Mouse (Mus musculus) kidney, embryonic 16.5 days (tissue): ENCODE data around the gene Ston1. TPM values are rescaled to one million over a fixed set of nuclear protein-coding genes. Genes with fewer than 3 reads are reported as not detected.

ENCODE experiments used
- ATAC-seq: fragments of 200-750 bp; cut with Nextera tagmentation; 2 replicates; pipeline ENCODE4 v1.8.0; 2017; ENCODE audit warnings: moderate TSS enrichment; ENCODE audit not compliant: low FRiP score, low TSS enrichment
- H3K27ac ChIP-seq: fragments of 300-500 bp; sonication (generic); 2 replicates; pipeline ENCODE4 v1.5.1; 2014; ENCODE audit warnings: low read length
- H3K27me3 ChIP-seq: fragments of 300-500 bp; sonication (generic); 2 replicates; pipeline ENCODE4 v1.6.1; 2014; ENCODE audit warnings: low read length, control low read depth, mixed read lengths; ENCODE audit not compliant: insufficient read depth
- H3K36me3 ChIP-seq: fragments of 300-500 bp; sonication (generic); 2 replicates; pipeline ENCODE4 v1.6.1; 2014; ENCODE audit warnings: low read length, control low read depth, mixed read lengths; ENCODE audit not compliant: insufficient read depth
- H3K4me1 ChIP-seq: fragments of 300-500 bp; sonication (generic); 2 replicates; pipeline ENCODE4 v1.6.1; 2014; ENCODE audit warnings: low read length, control low read depth, mixed read lengths; ENCODE audit not compliant: insufficient read depth
- H3K4me2 ChIP-seq: fragments of 300-500 bp; sonication (generic); replicated peaks from 2 replicates; pipeline ENCODE4 v1.6.1; 2014; ENCODE audit warnings: low read depth, low read length
- H3K4me3 ChIP-seq: fragments of 300-500 bp; sonication (generic); 2 replicates; pipeline ENCODE4 v1.5.1; 2014; ENCODE audit warnings: mild to moderate bottlenecking, low read length
- H3K9ac ChIP-seq: fragments of 300-500 bp; sonication (generic); replicated peaks from 2 replicates; pipeline ENCODE4 v1.6.1; 2014; ENCODE audit warnings: low read length
- H3K9me3 ChIP-seq: fragments of 300-500 bp; sonication (generic); 2 replicates; pipeline ENCODE4 v1.6.1; 2016; ENCODE audit warnings: low read length, control low read depth
- WGBS: fragments of 180-500 bp; shearing (Covaris S2); extraction: QIAGEN DNeasy Blood & Tissue Kit; methylation state at CpG from one replicate; pipeline ENCODE4 v1.1.7; 2014; 5-methylcytosine and 5-hydroxymethylcytosine counted together
- polyA plus RNA-seq: library from polyadenylated mRNA; unstranded; fragments of >200 nt; fragmentation: Nextera tagmentation; extraction: Ambion mirVana; gene quantifications from 2 replicates; pipeline ENCODE4 v1.2.1, GENCODE M21; 2015

The Ston1 gene
- polyA plus RNA-seq, 1 experiment from 2014 or later = 6.3 TPM

GRCm38 (mm10) chr17:88558168-88558842, 39.2 kb upstream of the Ston1 start:
- Histone ChIP-seq H3K4me3 (no peak overlapping the region), H3K9me3 (no peaks in the 10 kb centered on the region), H3K9ac (no peak overlapping the region), H3K27ac (no peak overlapping the region), H3K4me1 (no peaks in the 10 kb centered on the region), H3K36me3 (peaks cover 29% of the 10 kb centered on the region; the same call in 1 of the 2 replicates), H3K27me3 (no peaks in the 10 kb centered on the region), H3K4me2 (no peak overlapping the region)
- WGBS = 46% methylated on average over 13 of the region's 13 CpGs
- peak; percentile 78; the same call in 1 of the 2 replicates for ATAC-seq

GRCm38 (mm10) chr17:88563611-88564010, 33.9 kb upstream of the Ston1 start:
- Histone ChIP-seq H3K9me3 (no peaks in the 10 kb centered on the region), H3K36me3 (peaks cover 21% of the 10 kb centered on the region), H3K27ac (peak overlapping the region; percentile 43; the same call in 1 of the 2 replicates), H3K27me3 (no peaks in the 10 kb centered on the region), H3K4me1 (0 out of 2 replicates have a peak, but pooled peaks cover 8% of the 10 kb centered on the region), H3K4me2 (no peak overlapping the region), H3K4me3 (no peak overlapping the region), H3K9ac (no peak overlapping the region)
- WGBS = 51% methylated on average over 3 of the region's 3 CpGs
- ATAC-seq = no peak

GRCm38 (mm10) chr17:88569807-88570540, 27.5 kb upstream of the Ston1 start:
- H3K4me2 ChIP-seq = no peak overlapping the region
- H3K9ac ChIP-seq = no peak overlapping the region
- H3K4me1 ChIP-seq = 0 out of 2 replicates have a peak, but pooled peaks cover 3% of the 10 kb centered on the region
- WGBS = 86% methylated on average over 10 of the region's 10 CpGs
- H3K9me3 ChIP-seq = no peaks in the 10 kb centered on the region
- no peaks in the 10 kb centered on the region for H3K27me3 ChIP-seq
- H3K27ac ChIP-seq = no peak overlapping the region
- H3K36me3 ChIP-seq = peaks cover 58% of the 10 kb centered on the region
- ATAC-seq = no peak
- H3K4me3 ChIP-seq = no peak overlapping the region

GRCm38 (mm10) chr17:88570784-88571183, 26.7 kb upstream of the Ston1 start:
- Histone ChIP-seq H3K4me1 (no peaks in the 10 kb centered on the region), H3K9ac (no peak overlapping the region), H3K9me3 (no peaks in the 10 kb centered on the region), H3K27me3 (no peaks in the 10 kb centered on the region), H3K4me2 (no peak overlapping the region), H3K27ac (no peak overlapping the region), H3K36me3 (peaks cover 66% of the 10 kb centered on the region), H3K4me3 (no peak overlapping the region)
- WGBS = 82% methylated on average over 11 of the region's 11 CpGs
- ATAC-seq = no peak

- no peak overlapping the region for H3K27ac ChIP-seq
- no peak overlapping the region for H3K4me3 ChIP-seq
- peaks cover 65% of the 10 kb centered on the region for H3K36me3 ChIP-seq
- no peak overlapping the region for H3K9ac ChIP-seq
- no peaks in the 10 kb centered on the region for H3K27me3 ChIP-seq
- no peaks in the 10 kb centered on the region for H3K9me3 ChIP-seq
- H3K4me2 ChIP-seq = no peak overlapping the region
- H3K4me1 ChIP-seq = no peaks in the 10 kb centered on the region
- ATAC-seq = no peak
- WGBS = 51% methylated on average over 5 of the region's 5 CpGs
Measured at GRCm38 (mm10) chr17:88574811-88575210, 22.7 kb upstream of the Ston1 start.

- H3K9ac ChIP-seq = no peak overlapping the region
- H3K36me3 ChIP-seq = peaks cover 55% of the 10 kb centered on the region
- 83% methylated on average over 20 of the region's 20 CpGs for WGBS
- H3K4me1 ChIP-seq = no peaks in the 10 kb centered on the region
- no peak for ATAC-seq
- H3K4me3 ChIP-seq = no peak overlapping the region
- H3K27ac ChIP-seq = no peak overlapping the region
- no peaks in the 10 kb centered on the region for H3K27me3 ChIP-seq
- no peak overlapping the region for H3K4me2 ChIP-seq
- H3K9me3 ChIP-seq = no peaks in the 10 kb centered on the region
Measured at GRCm38 (mm10) chr17:88578522-88579242, 18.8 kb upstream of the Ston1 start.

- Histone ChIP-seq H3K9me3 (no peaks in the 10 kb centered on the region), H3K4me2 (no peak overlapping the region), H3K36me3 (peaks cover 63% of the 10 kb centered on the region), H3K9ac (no peak overlapping the region), H3K4me3 (no peak overlapping the region), H3K4me1 (no peaks in the 10 kb centered on the region), H3K27me3 (no peaks in the 10 kb centered on the region), H3K27ac (no peak overlapping the region)
- WGBS = 74% methylated on average over 6 of the region's 6 CpGs
- peak; percentile 47; the same call in 1 of the 2 replicates for ATAC-seq
Measured at GRCm38 (mm10) chr17:88580556-88580955, 16.9 kb upstream of the Ston1 start.

GRCm38 (mm10) chr17:88581511-88582021, 15.9 kb upstream of the Ston1 start:
- no peak overlapping the region for H3K4me3 ChIP-seq
- no peaks in the 10 kb centered on the region for H3K4me1 ChIP-seq
- no peak overlapping the region for H3K9ac ChIP-seq
- no peaks in the 10 kb centered on the region for H3K9me3 ChIP-seq
- H3K27me3 ChIP-seq = no peaks in the 10 kb centered on the region
- WGBS = 67% methylated on average over 6 of the region's 6 CpGs
- no peak for ATAC-seq
- no peak overlapping the region for H3K4me2 ChIP-seq
- peaks cover 63% of the 10 kb centered on the region for H3K36me3 ChIP-seq
- no peak overlapping the region for H3K27ac ChIP-seq

GRCm38 (mm10) chr17:88582999-88583398, 14.5 kb upstream of the Ston1 start:
- Histone ChIP-seq H3K4me3 (no peak overlapping the region), H3K27ac (no peak overlapping the region), H3K4me1 (no peaks in the 10 kb centered on the region), H3K9ac (no peak overlapping the region), H3K27me3 (no peaks in the 10 kb centered on the region), H3K9me3 (no peaks in the 10 kb centered on the region), H3K4me2 (no peak overlapping the region), H3K36me3 (peaks cover 63% of the 10 kb centered on the region)
- no peak for ATAC-seq
- WGBS = 79% methylated on average over 11 of the region's 11 CpGs
